Mouse (Mus musculus) lung, adult 2 months (tissue): ENCODE measurements around the gene Mgat4b.

Experiments used
- CTCF ChIP-seq: fragments of 200-500 bp; IDR thresholded peaks from 2 replicates; pipeline ENCODE4 v1.5.1; 2011; ENCODE audit warnings: mild to moderate bottlenecking, low read length, control low read depth; ENCODE audit not compliant: insufficient read depth
- POLR2A ChIP-seq: fragments of 200-500 bp; IDR thresholded peaks from 2 replicates; pipeline ENCODE4 v1.6.1; 2011; ENCODE audit warnings: low read depth, mild to moderate bottlenecking, control low read depth, low read length, borderline replicate concordance; ENCODE audit errors: extremely low read depth

DNA sequence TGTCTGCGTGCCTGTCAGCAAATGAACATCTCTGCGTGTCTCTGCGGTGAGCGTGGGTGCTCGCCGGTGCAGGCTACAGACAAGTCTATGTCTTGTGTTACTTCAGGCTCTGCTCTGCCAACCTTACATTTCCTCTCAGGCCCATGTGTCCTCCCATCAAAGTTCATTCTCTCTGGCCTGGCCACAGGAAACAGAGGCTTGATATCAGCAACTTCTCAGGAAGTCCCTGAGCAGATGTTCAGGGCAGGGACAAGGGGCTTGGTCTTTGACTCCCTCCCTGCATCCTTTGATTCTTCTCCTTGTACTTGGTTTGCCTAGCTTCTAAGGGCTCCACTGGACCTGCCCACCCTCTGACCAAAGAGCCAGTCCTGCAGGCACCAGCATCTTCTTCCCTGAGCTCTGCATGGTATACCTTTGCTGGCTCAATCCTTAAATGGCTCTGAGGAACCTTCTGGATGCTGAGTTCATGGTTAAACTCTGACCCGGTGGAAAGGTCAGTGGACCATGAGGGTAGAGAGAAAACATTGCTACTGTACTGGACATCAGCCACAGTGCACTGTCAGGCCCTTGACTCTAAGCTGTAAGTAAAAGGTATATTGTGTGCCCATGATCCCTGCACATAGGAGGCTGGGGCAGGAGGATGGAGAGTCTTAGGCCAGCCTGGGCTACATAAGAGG, 29.7 kb downstream of the Mgat4b start:
- TF ChIP-seq POLR2A (no peak), CTCF (no peak)
